ENCODE assay signal across 15 mouse cellular contexts in the genomic region with DNA sequence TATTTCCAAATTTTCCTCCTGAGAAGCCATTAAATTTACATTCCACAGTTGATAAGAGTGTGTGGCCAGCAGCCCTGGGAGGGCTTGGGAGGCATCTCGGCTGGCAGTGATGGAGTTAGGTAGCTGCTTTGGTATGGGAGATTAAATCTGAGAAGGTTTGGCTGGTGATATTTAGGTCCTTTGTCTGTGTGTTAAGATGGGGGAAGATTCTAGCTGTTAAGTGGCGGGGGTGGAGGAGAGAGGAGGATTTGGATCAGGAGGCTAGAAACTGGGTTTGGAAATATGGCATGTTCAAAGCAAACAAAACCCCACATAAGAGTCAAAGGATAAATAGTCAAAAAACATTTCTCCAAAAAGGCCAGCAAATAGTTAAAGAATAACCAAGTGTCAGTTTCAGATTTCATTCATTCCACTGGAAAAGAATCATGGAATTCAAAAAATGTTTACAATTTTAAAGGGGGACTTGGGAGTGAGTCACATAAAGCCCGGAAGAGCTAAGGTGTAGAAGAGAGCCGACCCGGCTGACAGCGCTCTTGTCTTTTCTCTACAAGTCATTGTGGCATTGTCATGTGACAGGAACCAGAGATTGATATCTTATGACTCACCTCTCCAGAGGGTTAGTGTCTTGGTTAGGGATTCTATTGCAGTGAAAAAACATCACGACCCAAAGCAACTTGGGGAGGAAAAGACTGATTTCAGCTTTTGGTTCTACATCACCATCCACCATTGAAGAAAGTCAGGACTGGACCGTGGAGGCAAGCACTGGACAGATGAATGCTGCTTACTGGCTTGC. TPM values are rescaled to one million over a fixed set of nuclear protein-coding genes. Genes with fewer than 3 reads are reported as not detected.
DNase-seq lines count a peak whose midpoint lies in the region; ATAC-seq and TF ChIP-seq lines count a peak whose summit lies in the region.
"Had no signal": no experiment of that assay in that cellular context is flagged by ENCODE, and none has a peak within 500 bp of the region (broad histone marks: within the 10 kb centered on the region; RNA-seq: fewer than 3 reads in every experiment).

No protein-coding gene starts in this region.

- H3K9me3 ChIP-seq in lung, postnatal 0 days (ENCODE audit: low read length), result no peaks in the 10 kb centered on the region
- no peaks in the 10 kb centered on the region for H3K9me3 ChIP-seq in MEL (replicated peaks; ENCODE audit: insufficient read depth, low read length)
- H3K9me3 ChIP-seq in embryonic facial prominence, embryonic 10.5 days, result no peaks in the 10 kb centered on the region
- H3K9me3 ChIP-seq: forebrain, embryonic 10.5 days; kidney, embryonic 15.5 days; limb, embryonic 12.5 days; midbrain, embryonic 10.5 days; neural tube, embryonic 13.5 days had no signal

- no peak for ATAC-seq in lung, postnatal 0 days
- ATAC-seq in neutrophil, adult 5-6 weeks (ENCODE audit: extremely low read depth, insufficient number of reproducible peaks, low FRiP score, poor library complexity, severe bottlenecking), result peak; percentile 53; the same call in 1 of the 2 replicates

- H3K9ac ChIP-seq in lung, postnatal 0 days (replicated peaks; ENCODE audit: low read depth), result no peak overlapping the region
- no peak overlapping the region for H3K9ac ChIP-seq in MEL (ENCODE audit: control insufficient read depth, low read depth, low read length, poor library complexity, severe bottlenecking)
- H3K9ac ChIP-seq: kidney, embryonic 15.5 days; limb, embryonic 12.5 days; neural tube, embryonic 13.5 days had no signal

- H3K36me3 ChIP-seq in lung, postnatal 0 days (ENCODE audit: insufficient read depth, low read length), result no peaks in the 10 kb centered on the region
- H3K36me3 ChIP-seq in MEL (ENCODE audit: control insufficient read depth in 1 of 2, insufficient read depth in 2 of 2, low read length in 2 of 2), result peaks cover 0 to 16% of the 10 kb centered on the region in 2 experiments; a peak in 2 of 4 replicates
- H3K36me3 ChIP-seq in embryonic facial prominence, embryonic 10.5 days (replicated peaks), result no peaks in the 10 kb centered on the region
- H3K36me3 ChIP-seq: forebrain, embryonic 10.5 days; kidney, embryonic 15.5 days; limb, embryonic 12.5 days; midbrain, embryonic 10.5 days; neural tube, embryonic 13.5 days had no signal

- peak; percentile 24 for DNase-seq in lung, postnatal 0 days (ENCODE audit: low spot score)
- DNase-seq in lung, postnatal 4 days, result no peak
- DNase-seq in MEL (ENCODE audit: low read depth, low spot score) (peak; percentile 71), liver (no peak)
- DNase-seq in embryonic facial prominence, embryonic 10.5 days (ENCODE audit: low spot score), result no peak
- DNase-seq: adrenal gland, postnatal 25 days; cerebellum, adult 11 months; lung, adult 2 months had no signal

- no peak overlapping the region for H3K4me3 ChIP-seq in lung, postnatal 0 days (ENCODE audit: low read depth, low read length)
- no peak overlapping the region for H3K4me3 ChIP-seq in MEL (ENCODE audit: control insufficient read depth in 1 of 2, insufficient read depth in 1 of 2, low read depth in 2 of 2, low read length in 2 of 2)
- no peak overlapping the region for H3K4me3 ChIP-seq in brown adipose tissue, adult 24 weeks (ENCODE audit: insufficient read depth, low read depth, low read length)
- no peak overlapping the region for H3K4me3 ChIP-seq in embryonic facial prominence, embryonic 10.5 days
- H3K4me3 ChIP-seq: forebrain, embryonic 10.5 days; kidney, embryonic 15.5 days; limb, embryonic 12.5 days; midbrain, embryonic 10.5 days; neural tube, embryonic 13.5 days had no signal

- no peak overlapping the region for H3K27ac ChIP-seq in lung, postnatal 0 days (ENCODE audit: low read length)
- H3K27ac ChIP-seq in MEL (ENCODE audit: control insufficient read depth, low read depth, low read length), result peak overlapping the region; percentile 60
- peak overlapping the region; percentile 15 for H3K27ac ChIP-seq in brown adipose tissue, adult 24 weeks (replicated peaks; ENCODE audit: low read depth, low read length)
- H3K27ac ChIP-seq in embryonic facial prominence, embryonic 10.5 days (replicated peaks), result no peak overlapping the region
- H3K27ac ChIP-seq: forebrain, embryonic 10.5 days; kidney, embryonic 15.5 days; limb, embryonic 12.5 days; midbrain, embryonic 10.5 days; neural tube, embryonic 13.5 days had no signal

- H3K4me2 ChIP-seq in lung, postnatal 0 days (replicated peaks; ENCODE audit: low read depth, low read length), result no peak overlapping the region
- H3K4me2 ChIP-seq: kidney, embryonic 15.5 days; limb, embryonic 12.5 days; neural tube, embryonic 13.5 days had no signal

- H3K4me1 ChIP-seq in lung, postnatal 0 days (ENCODE audit: insufficient read depth, low read depth, low read length), result peaks cover 10% of the 10 kb centered on the region
- H3K4me1 ChIP-seq in MEL (ENCODE audit: control insufficient read depth in 1 of 2, insufficient read depth in 2 of 2, low read length in 2 of 2), result peaks cover 2 to 14% of the 10 kb centered on the region in 2 experiments; a peak in 2 of 4 replicates
- peaks cover 20% of the 10 kb centered on the region for H3K4me1 ChIP-seq in brown adipose tissue, adult 24 weeks (ENCODE audit: control insufficient read depth, insufficient read depth, insufficient read length, low read length)
- H3K4me1 ChIP-seq in embryonic facial prominence, embryonic 10.5 days, result peaks cover 24% of the 10 kb centered on the region

- no peak for TF ChIP-seq POLR2A in MEL (IDR thresholded peaks at IDR 0.05; ENCODE audit: control insufficient read depth in 1 of 2, insufficient read depth in 1 of 2, low read depth in 1 of 2, low read length in 2 of 2, poor library complexity in 1 of 2)

- 37% methylated on average over 8 of the region's 8 CpGs for WGBS in lung, postnatal 0 days
- 81% methylated on average over 8 of the region's 8 CpGs for WGBS in embryonic facial prominence, embryonic 10.5 days

- H3K27me3 ChIP-seq in lung, postnatal 0 days (replicated peaks; ENCODE audit: insufficient read depth, low read length), result no peaks in the 10 kb centered on the region
- peaks cover 6 to 20% of the 10 kb centered on the region in 2 experiments; a peak in 3 of 4 replicates for H3K27me3 ChIP-seq in MEL (ENCODE audit: control insufficient read depth in 1 of 2, insufficient read depth in 2 of 2, low read length in 2 of 2)
- H3K27me3 ChIP-seq in embryonic facial prominence, embryonic 10.5 days (replicated peaks; ENCODE audit: low read depth, poor library complexity, severe bottlenecking), result no peaks in the 10 kb centered on the region
- H3K27me3 ChIP-seq: kidney, embryonic 15.5 days; limb, embryonic 12.5 days; neural tube, embryonic 13.5 days had no signal

- no peak for TF ChIP-seq RAD21 in MEL (IDR thresholded peaks at IDR 0.05; ENCODE audit: low read depth, low read length)

- TF ChIP-seq EP300 in lung, postnatal 0 days (IDR thresholded peaks at IDR 0.05), result no peak
- TF ChIP-seq EP300 in MEL (IDR thresholded peaks at IDR 0.05; ENCODE audit: low read depth in 1 of 2, low read length in 2 of 2), result peak; percentile 48 to 57; a peak in 3 of 4 replicates

- TF ChIP-seq CTCF in lung, postnatal 0 days (IDR thresholded peaks at IDR 0.05), result no peak
- no peak for TF ChIP-seq CTCF in MEL (IDR thresholded peaks at IDR 0.05 in 2 of 3, conservative IDR thresholded peaks at IDR 0.05 in 1 of 3; ENCODE audit: control insufficient read depth in 1 of 3, insufficient read depth in 1 of 3, low read depth in 2 of 3, low read length in 3 of 3, poor library complexity in 1 of 3, severe bottlenecking in 1 of 3)

- no peaks in the 10 kb centered on the region for H3K79me2 ChIP-seq in MEL (ENCODE audit: control insufficient read depth, insufficient read depth, low read length, poor library complexity)

TF ChIP-seq in MEL, 35 proteins besides CTCF, POLR2A, EP300 and RAD21:
- TF ChIP-seq GABPA (IDR thresholded peaks at IDR 0.05; ENCODE audit: low read depth, low read length) (no peak), USF2 (IDR thresholded peaks at IDR 0.05; ENCODE audit: borderline replicate concordance in 1 of 2, insufficient read depth in 1 of 2, low read depth in 1 of 2, low read length in 2 of 2) (peak in 1 of 2 experiments; percentile 56; a peak in 1 of 4 replicates), BHLHE40 (IDR thresholded peaks at IDR 0.05; ENCODE audit: borderline replicate concordance, low read depth, low read length) (peak; percentile 43; the same call in 1 of the 2 replicates), USF1 (IDR thresholded peaks at IDR 0.05; ENCODE audit: low read depth, low read length) (peak; percentile 89), NRF1 (IDR thresholded peaks at IDR 0.05; ENCODE audit: insufficient read depth, low read depth, low read length, poor library complexity, severe bottlenecking) (no peak), SMC3 (IDR thresholded peaks at IDR 0.05; ENCODE audit: low read depth, low read length) (no peak), MAX (IDR thresholded peaks at IDR 0.05; ENCODE audit: low read length) (no peak), MYB (IDR thresholded peaks at IDR 0.05; ENCODE audit: low read depth, low read length) (no peak), POLR2AphosphoS2 (IDR thresholded peaks at IDR 0.05; ENCODE audit: low read length) (no peak), ETS1 (IDR thresholded peaks at IDR 0.05; ENCODE audit: low read depth, low read length) (peak; percentile 57), RCOR1 (IDR thresholded peaks at IDR 0.05; ENCODE audit: low read depth, low read length) (no peak), JUND (IDR thresholded peaks at IDR 0.05; ENCODE audit: low read depth, low read length) (0 out of 2 replicates have a peak, but pooled peaks have one; percentile 70), GATA1 (IDR thresholded peaks at IDR 0.05; ENCODE audit: low read depth, low read length) (peak; percentile 64; the same call in 1 of the 2 replicates), CHD1 (IDR thresholded peaks at IDR 0.05; ENCODE audit: low read depth, low read length) (no peak)

RNA-seq across cellular contexts. Expression of a gene that starts 36.1 kb away (rescaled TPM):
- polyA plus RNA-seq in lung, postnatal 0 days (2015; fragmentation: Nextera tagmentation; extraction: Ambion mirVana), result 10.9 and 14.3 TPM in 2 replicates
- total RNA-seq in MEL (2012; rRNA removed), result 0.10 and 0.12 TPM in 2 replicates
- polyA plus RNA-seq in MEL (2012; ENCODE audit: insufficient read depth in 1 of 2, insufficient read length in 2 of 2, low read depth in 1 of 2, low replicate concordance in 2 of 2, missing spikeins in 1 of 2), result under 1 TPM in 1 of 2 experiments, not detected in 1; 0.19 TPM
- polyA plus RNA-seq in brown adipose tissue, adult 24 weeks (2012; ENCODE audit: insufficient read depth, insufficient read length, missing spikeins), result 5.6 and 14.8 TPM in 2 replicates
- total RNA-seq in neutrophil, adult 5-6 weeks (2017), result 94.7 and 94.9 TPM in 2 replicates
- polyA plus RNA-seq in embryonic facial prominence, embryonic 10.5 days (2016; fragmentation: Nextera tagmentation; extraction: Ambion mirVana), result 3.8 and 4.4 TPM in 2 replicates

Comparison
In these comparisons a context has a peak if more than half of its experiments do, and no peak if none do; other contexts are left out.
1. DNase-seq: peak in lung, postnatal 0 days (single experiment) and MEL (single experiment); none in lung, postnatal 4 days (0 of 2), liver (single experiment) and embryonic facial prominence, embryonic 10.5 days (single experiment).
2. H3K27ac ChIP-seq: peak in MEL (single experiment) and brown adipose tissue, adult 24 weeks (single experiment); none in lung, postnatal 0 days (single experiment) and embryonic facial prominence, embryonic 10.5 days (single experiment).